ENCODE assay signal across 8 mouse cellular contexts in the genomic region with DNA sequence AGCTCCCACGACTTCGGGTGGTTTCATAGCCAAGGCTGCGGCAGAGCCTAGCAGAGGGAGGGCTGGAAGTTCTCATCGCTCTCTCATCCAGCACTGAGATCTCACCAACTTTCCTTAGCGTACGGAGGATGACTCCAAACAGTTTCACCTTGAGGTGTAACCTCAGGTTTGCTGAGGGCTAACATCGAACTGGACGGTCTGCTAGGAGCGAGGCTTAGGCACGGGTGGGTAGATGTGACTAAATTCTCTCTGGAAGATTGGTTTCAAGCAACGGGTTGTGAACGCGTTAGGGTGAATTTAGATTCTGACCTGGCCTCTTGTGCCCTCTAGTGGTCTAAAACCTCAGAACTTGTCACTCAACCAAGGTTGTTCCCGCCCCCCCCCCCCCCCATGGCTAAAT. TPM values are rescaled to one million over a fixed set of nuclear protein-coding genes. Genes with fewer than 3 reads are reported as not detected.
DNase-seq lines count a peak whose midpoint lies in the region; ATAC-seq lines count a peak whose summit lies in the region.

No protein-coding gene starts in this region.

- peak overlapping the region; percentile 41 for H3K4me2 ChIP-seq in forebrain, embryonic 15.5 days (replicated peaks)
- peak overlapping the region; percentile 56 for H3K4me2 ChIP-seq in hindbrain, embryonic 15.5 days
- H3K4me2 ChIP-seq in limb, embryonic 11.5 days (ENCODE audit: low read depth, severe bottlenecking) = peak overlapping the region; percentile 49
- peak overlapping the region; percentile 43 for H3K4me2 ChIP-seq in midbrain, embryonic 11.5 days

- no peaks in the 10 kb centered on the region for H3K9me3 ChIP-seq in forebrain, embryonic 15.5 days
- no peaks in the 10 kb centered on the region for H3K9me3 ChIP-seq in hindbrain, embryonic 15.5 days
- no peaks in the 10 kb centered on the region for H3K9me3 ChIP-seq in limb, embryonic 11.5 days (ENCODE audit: control insufficient read depth, low read length)
- no peaks in the 10 kb centered on the region for H3K9me3 ChIP-seq in midbrain, embryonic 11.5 days (ENCODE audit: control insufficient read depth, low read length)

- no peak overlapping the region for H3K27ac ChIP-seq in forebrain, embryonic 15.5 days (replicated peaks)
- H3K27ac ChIP-seq in hindbrain, embryonic 15.5 days (replicated peaks) = no peak overlapping the region
- H3K27ac ChIP-seq in limb, embryonic 11.5 days (replicated peaks; ENCODE audit: low read depth, low read length) = no peak overlapping the region
- no peak overlapping the region for H3K27ac ChIP-seq in midbrain, embryonic 11.5 days (ENCODE audit: low read depth, low read length)

- WGBS in forebrain, embryonic 15.5 days = 4% methylated on average over 14 of the region's 14 CpGs
- 4% methylated on average over 14 of the region's 14 CpGs for WGBS in hindbrain, embryonic 15.5 days
- 4% methylated on average over 14 of the region's 14 CpGs for WGBS in limb, embryonic 11.5 days
- WGBS in midbrain, embryonic 11.5 days = 4% methylated on average over 14 of the region's 14 CpGs

- DNase-seq in ovary, postnatal 14 days (ENCODE audit: low spot score) = peak; percentile 68
- DNase-seq in ovary, adult 18-20 months (ENCODE audit: low spot score) = no peak
- peak; percentile 59 to 76 for DNase-seq in adrenal gland, postnatal 36 days
- DNase-seq in limb, embryonic 11.5 days (ENCODE audit: low spot score) = peak; percentile 81
- peak; percentile 97 for DNase-seq in midbrain, embryonic 11.5 days (ENCODE audit: low spot score, missing footprints)
- peak; percentile 56 for DNase-seq in telencephalon, adult 2 months (ENCODE audit: low read depth, low spot score)

- H3K4me1 ChIP-seq in forebrain, embryonic 15.5 days = peaks cover 5% of the 10 kb centered on the region
- peaks cover 5% of the 10 kb centered on the region for H3K4me1 ChIP-seq in hindbrain, embryonic 15.5 days (replicated peaks)
- peaks cover 13% of the 10 kb centered on the region for H3K4me1 ChIP-seq in limb, embryonic 11.5 days (ENCODE audit: control insufficient read depth, insufficient read depth, low read length)
- H3K4me1 ChIP-seq in midbrain, embryonic 11.5 days (ENCODE audit: control insufficient read depth, insufficient read depth, low read length) = no peaks in the 10 kb centered on the region; the same call in 1 of the 2 replicates

- peaks cover 44% of the 10 kb centered on the region for H3K27me3 ChIP-seq in forebrain, embryonic 15.5 days
- H3K27me3 ChIP-seq in hindbrain, embryonic 15.5 days = peaks cover 62% of the 10 kb centered on the region
- H3K27me3 ChIP-seq in limb, embryonic 11.5 days (ENCODE audit: control insufficient read depth, insufficient read depth, low read length) = no peaks in the 10 kb centered on the region
- peaks cover 60% of the 10 kb centered on the region for H3K27me3 ChIP-seq in midbrain, embryonic 11.5 days (ENCODE audit: control insufficient read depth, insufficient read depth, low read length)

- ATAC-seq in forebrain, embryonic 15.5 days (replicated peaks) = 0 out of 2 replicates have a peak, but pooled peaks have one; percentile 41
- no peak for ATAC-seq in hindbrain, embryonic 15.5 days (ENCODE audit: low FRiP score, low read depth)
- ATAC-seq in limb, embryonic 11.5 days (ENCODE audit: insufficient number of reproducible peaks, low FRiP score, low TSS enrichment, low read depth) = no peak
- ATAC-seq in midbrain, embryonic 11.5 days (ENCODE audit: low FRiP score) = 0 out of 2 replicates have a peak, but pooled peaks have one; percentile 38

- H3K9ac ChIP-seq in forebrain, embryonic 15.5 days (replicated peaks) = 0 out of 2 replicates have a peak overlapping the region, but pooled peaks have one; percentile 5
- peak overlapping the region; percentile 17; the same call in 1 of the 2 replicates for H3K9ac ChIP-seq in hindbrain, embryonic 15.5 days
- H3K9ac ChIP-seq in limb, embryonic 11.5 days (ENCODE audit: low read length) = peak overlapping the region; percentile 52
- no peak overlapping the region for H3K9ac ChIP-seq in midbrain, embryonic 11.5 days (ENCODE audit: low read length)

- peak overlapping the region; percentile 22 for H3K4me3 ChIP-seq in forebrain, embryonic 15.5 days
- peak overlapping the region; percentile 31 for H3K4me3 ChIP-seq in hindbrain, embryonic 15.5 days
- no peak overlapping the region; the same call in 1 of the 2 replicates for H3K4me3 ChIP-seq in limb, embryonic 11.5 days (ENCODE audit: low read depth, low read length)
- H3K4me3 ChIP-seq in midbrain, embryonic 11.5 days (ENCODE audit: low read depth, low read length) = peak overlapping the region; percentile 19

- no peaks in the 10 kb centered on the region for H3K36me3 ChIP-seq in forebrain, embryonic 15.5 days
- H3K36me3 ChIP-seq in hindbrain, embryonic 15.5 days = no peaks in the 10 kb centered on the region
- H3K36me3 ChIP-seq in limb, embryonic 11.5 days (ENCODE audit: control insufficient read depth, insufficient read depth, low read length) = no peaks in the 10 kb centered on the region
- H3K36me3 ChIP-seq in midbrain, embryonic 11.5 days (ENCODE audit: control insufficient read depth, insufficient read depth, low read length) = no peaks in the 10 kb centered on the region

RNA-seq across cellular contexts. Expression of gene Pdgfra, which starts 9.0 kb away (rescaled TPM):
- 10 to 100 TPM; 33.4 to 48.2 TPM for total RNA-seq in adrenal gland, postnatal 36 days (2021)
- 7.6 and 8.4 TPM in 2 replicates for polyA plus RNA-seq in forebrain, embryonic 15.5 days (2015; fragmentation: Nextera tagmentation; extraction: Ambion mirVana)
- polyA plus RNA-seq in hindbrain, embryonic 15.5 days (2015; fragmentation: Nextera tagmentation; extraction: Ambion mirVana) = 17.1 and 17.4 TPM in 2 replicates
- 124 and 138 TPM in 2 replicates for polyA plus RNA-seq in limb, embryonic 11.5 days (2014; fragmentation: Nextera tagmentation; extraction: Ambion mirVana)
- polyA plus RNA-seq in midbrain, embryonic 11.5 days (2014; fragmentation: Nextera tagmentation; extraction: Ambion mirVana) = 18.2 and 22.0 TPM in 2 replicates

Comparison
In these comparisons a context has a peak if more than half of its experiments do, and no peak if none do; other contexts are left out.
1. ATAC-seq: peak in forebrain, embryonic 15.5 days (single experiment) and midbrain, embryonic 11.5 days (single experiment); none in hindbrain, embryonic 15.5 days (single experiment) and limb, embryonic 11.5 days (single experiment).
2. Peak in every context shown above with its lines, with median percentiles within 50 percentile points of each other: H3K4me2 ChIP-seq.